Comparison of ENCODE assay signal across 8 mouse cellular contexts in the genomic region with DNA sequence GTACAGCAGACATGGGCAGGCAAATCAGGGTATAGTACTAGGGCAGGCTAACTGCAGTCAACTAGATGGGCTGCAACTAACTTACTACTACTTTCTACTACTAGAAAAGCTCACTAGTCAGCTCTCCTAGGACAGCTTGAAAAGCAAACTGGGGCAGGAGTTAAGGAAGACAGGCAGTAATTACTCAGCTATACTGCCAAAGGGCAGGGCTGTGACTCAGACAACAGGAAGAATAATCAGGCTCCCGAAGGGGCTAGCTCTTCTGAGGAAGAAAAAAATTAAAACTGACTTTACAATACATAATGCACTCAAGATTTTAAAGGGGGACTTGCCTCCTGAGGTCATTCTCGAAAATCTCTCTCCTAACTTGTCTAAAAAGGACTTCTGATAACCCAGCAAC. TPM values are rescaled to one million over a fixed set of nuclear protein-coding genes. Genes with fewer than 3 reads are reported as not detected.
DNase-seq lines count a peak whose midpoint lies in the region; ATAC-seq and TF ChIP-seq lines count a peak whose summit lies in the region.

No protein-coding gene starts in this region.

- H3K36me3 ChIP-seq in neural tube, embryonic 12.5 days, result no peaks in the 10 kb centered on the region
- H3K36me3 ChIP-seq in intestine, embryonic 16.5 days (ENCODE audit: control insufficient read depth, insufficient read depth, low read length), result no peaks in the 10 kb centered on the region
- no peaks in the 10 kb centered on the region for H3K36me3 ChIP-seq in stomach, embryonic 16.5 days (ENCODE audit: control insufficient read depth, insufficient read depth, low read length)

- 41% methylated on average over 2 of the region's 2 CpGs for WGBS in cerebellum, adult 2 months
- WGBS in neural tube, embryonic 12.5 days, result 69% methylated on average over 2 of the region's 2 CpGs
- WGBS in intestine, embryonic 16.5 days, result 36% methylated on average over 2 of the region's 2 CpGs
- WGBS in stomach, embryonic 16.5 days, result 25% methylated on average over 2 of the region's 2 CpGs

- ATAC-seq in neural tube, embryonic 12.5 days (ENCODE audit: low FRiP score, low read depth), result no peak
- ATAC-seq in intestine, embryonic 16.5 days, result no peak
- no peak for ATAC-seq in stomach, embryonic 16.5 days (ENCODE audit: insufficient read depth, low FRiP score)

- no peak for TF ChIP-seq CTCF in cerebellum, adult 2 months (IDR thresholded peaks at IDR 0.05; ENCODE audit: borderline replicate concordance, insufficient read depth, low read depth, low read length)

- no peak overlapping the region for H3K9ac ChIP-seq in neural tube, embryonic 12.5 days
- H3K9ac ChIP-seq in intestine, embryonic 16.5 days (ENCODE audit: low read depth, low read length), result peak overlapping the region; percentile 44
- peak overlapping the region; percentile 47 for H3K9ac ChIP-seq in stomach, embryonic 16.5 days (ENCODE audit: low read length)

- TF ChIP-seq POLR2A in cerebellum, adult 2 months (IDR thresholded peaks at IDR 0.05; ENCODE audit: borderline replicate concordance, insufficient read depth, low read length), result no peak

- H3K27ac ChIP-seq in cerebellum, adult 2 months (ENCODE audit: insufficient read depth, low read length), result peak overlapping the region; percentile 47; the same call in 1 of the 2 replicates
- H3K27ac ChIP-seq in neural tube, embryonic 12.5 days, result no peak overlapping the region
- peak overlapping the region; percentile 84 for H3K27ac ChIP-seq in intestine, embryonic 16.5 days (ENCODE audit: low read length)
- H3K27ac ChIP-seq in stomach, embryonic 16.5 days (ENCODE audit: low read length), result peak overlapping the region; percentile 86

- no peak for DNase-seq in cerebellum, adult 2 months
- DNase-seq in cerebellum, postnatal 10 days, result no peak
- DNase-seq in neural tube, embryonic 10.5 days (ENCODE audit: extremely low spot score, low spot score), result no peak
- DNase-seq in ovary, postnatal 14 days (ENCODE audit: low spot score), result no peak
- no peak for DNase-seq in layer of hippocampus, adult 9-10 months (ENCODE audit: low spot score)

- H3K4me1 ChIP-seq in cerebellum, adult 2 months (ENCODE audit: control insufficient read depth, insufficient read depth, low read length), result peaks cover 25% of the 10 kb centered on the region; the same call in 1 of the 2 replicates
- H3K4me1 ChIP-seq in neural tube, embryonic 12.5 days, result peaks cover 16% of the 10 kb centered on the region
- H3K4me1 ChIP-seq in intestine, embryonic 16.5 days (ENCODE audit: control insufficient read depth, insufficient read depth, low read length), result peaks cover 48% of the 10 kb centered on the region
- peaks cover 47% of the 10 kb centered on the region for H3K4me1 ChIP-seq in stomach, embryonic 16.5 days (ENCODE audit: control insufficient read depth, insufficient read depth, low read length)

- no peaks in the 10 kb centered on the region for H3K9me3 ChIP-seq in neural tube, embryonic 12.5 days
- no peaks in the 10 kb centered on the region for H3K9me3 ChIP-seq in intestine, embryonic 16.5 days (ENCODE audit: control insufficient read depth, low read length)
- no peaks in the 10 kb centered on the region for H3K9me3 ChIP-seq in stomach, embryonic 16.5 days (replicated peaks; ENCODE audit: control insufficient read depth, low read length)

- H3K4me2 ChIP-seq in neural tube, embryonic 12.5 days (replicated peaks), result 0 out of 2 replicates have a peak overlapping the region, but pooled peaks have one; percentile 9
- peak overlapping the region; percentile 32 for H3K4me2 ChIP-seq in intestine, embryonic 16.5 days (ENCODE audit: low read depth, low read length)
- peak overlapping the region; percentile 35; the same call in 1 of the 2 replicates for H3K4me2 ChIP-seq in stomach, embryonic 16.5 days (ENCODE audit: low read depth, low read length)

- H3K27me3 ChIP-seq in cerebellum, adult 2 months (ENCODE audit: control insufficient read depth, insufficient read depth, low read length), result no peaks in the 10 kb centered on the region
- no peaks in the 10 kb centered on the region for H3K27me3 ChIP-seq in neural tube, embryonic 12.5 days (replicated peaks)
- H3K27me3 ChIP-seq in intestine, embryonic 16.5 days (replicated peaks; ENCODE audit: control insufficient read depth, insufficient read depth, low read length), result no peaks in the 10 kb centered on the region
- H3K27me3 ChIP-seq in stomach, embryonic 16.5 days (ENCODE audit: control insufficient read depth, insufficient read depth, low read length), result no peaks in the 10 kb centered on the region

- H3K4me3 ChIP-seq in cerebellum, adult 2 months (replicated peaks; ENCODE audit: insufficient read depth, low read depth, low read length), result no peak overlapping the region
- H3K4me3 ChIP-seq in neural tube, embryonic 12.5 days, result no peak overlapping the region
- no peak overlapping the region for H3K4me3 ChIP-seq in intestine, embryonic 16.5 days (ENCODE audit: low read length)
- no peak overlapping the region for H3K4me3 ChIP-seq in stomach, embryonic 16.5 days (replicated peaks; ENCODE audit: low read length)

RNA-seq across cellular contexts. Expression of a gene that starts 8.2 kb away (rescaled TPM):
- 49.2 and 50.5 TPM in 2 replicates for polyA plus RNA-seq in cerebellum, adult 2 months (2012; rRNA removed)
- polyA plus RNA-seq in neural tube, embryonic 12.5 days (2016; fragmentation: Nextera tagmentation; extraction: Ambion mirVana), result 41.5 and 59.7 TPM in 2 replicates
- 40.1 and 41.1 TPM in 2 replicates for polyA plus RNA-seq in intestine, embryonic 16.5 days (2015; fragmentation: Nextera tagmentation; extraction: Ambion mirVana)
- 35.8 and 44.5 TPM in 2 replicates for polyA plus RNA-seq in stomach, embryonic 16.5 days (2015; fragmentation: Nextera tagmentation; extraction: Ambion mirVana)
